Mouse (Mus musculus): ENCODE results near the gene Lrp1.
"Not testable (repeated sequence)": the region's sequence is repeated elsewhere in the genome, so short reads cannot be mapped to it uniquely, and the experiment has no call there.

Gene Lrp1

DNA sequence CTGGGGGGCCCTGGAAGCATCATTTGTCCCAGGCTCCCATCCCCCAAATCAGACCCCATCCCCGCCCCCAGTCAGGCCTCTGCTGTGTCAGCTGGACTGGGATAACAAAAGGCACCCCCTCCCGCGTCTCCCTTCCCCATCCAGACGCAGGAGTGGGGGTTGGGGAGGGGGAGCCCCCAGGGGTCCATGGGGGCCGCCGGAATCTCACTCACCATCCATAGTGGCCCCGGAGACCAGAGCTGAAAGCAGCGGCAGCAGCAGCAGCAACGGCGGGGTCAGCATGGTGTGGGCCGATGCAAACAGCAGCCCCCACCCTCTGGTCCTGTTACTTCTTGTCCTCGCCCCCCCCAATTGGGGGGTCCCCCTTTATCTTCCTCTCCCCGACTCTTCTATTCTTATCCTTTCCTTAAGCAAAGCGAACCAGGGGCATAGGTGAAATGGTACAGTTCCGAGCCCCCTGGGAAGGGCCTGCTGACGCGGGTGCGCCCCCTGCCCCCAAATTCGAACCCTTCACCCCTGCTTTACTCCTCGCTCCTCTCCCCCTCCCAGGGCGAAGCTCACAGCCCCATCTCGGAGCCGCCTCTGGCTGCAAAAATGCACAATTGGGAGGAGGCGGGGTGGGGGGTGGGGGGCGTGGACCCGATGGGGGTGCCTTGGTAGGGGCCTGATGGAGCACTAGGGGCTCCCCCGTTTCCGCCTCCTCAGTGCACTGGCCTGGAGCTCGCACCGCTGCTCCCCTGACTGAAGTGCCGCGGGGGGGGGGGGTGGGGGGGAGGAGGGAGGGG, at the start of gene Lrp1:
Gene Lrp1 (minus strand): TSS at position 743 of the 785 bp plus-strand sequence.
- DNase-seq, result peak; percentile 32

DNA sequence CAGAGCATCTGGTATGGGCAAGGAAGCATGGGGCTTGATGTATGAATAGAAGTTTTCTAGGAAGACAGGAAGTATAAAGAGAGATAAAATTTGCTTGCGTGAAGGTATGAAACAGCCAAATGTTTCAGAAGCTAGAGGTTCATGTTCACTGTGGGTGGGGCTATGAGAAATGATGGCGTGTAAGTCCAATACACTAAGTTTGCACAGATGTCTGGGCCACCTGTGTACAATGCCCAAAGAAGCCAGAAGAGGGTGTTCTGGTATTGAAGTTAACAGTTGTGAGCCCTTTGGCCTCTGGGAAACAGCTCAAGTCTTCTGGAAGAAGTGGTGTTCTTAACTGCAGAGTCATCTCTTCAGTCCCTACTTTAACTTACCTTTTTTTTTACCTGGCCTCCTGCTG, 49.2 kb upstream of the Lrp1 start:
- DNase-seq, result no peak

DNA sequence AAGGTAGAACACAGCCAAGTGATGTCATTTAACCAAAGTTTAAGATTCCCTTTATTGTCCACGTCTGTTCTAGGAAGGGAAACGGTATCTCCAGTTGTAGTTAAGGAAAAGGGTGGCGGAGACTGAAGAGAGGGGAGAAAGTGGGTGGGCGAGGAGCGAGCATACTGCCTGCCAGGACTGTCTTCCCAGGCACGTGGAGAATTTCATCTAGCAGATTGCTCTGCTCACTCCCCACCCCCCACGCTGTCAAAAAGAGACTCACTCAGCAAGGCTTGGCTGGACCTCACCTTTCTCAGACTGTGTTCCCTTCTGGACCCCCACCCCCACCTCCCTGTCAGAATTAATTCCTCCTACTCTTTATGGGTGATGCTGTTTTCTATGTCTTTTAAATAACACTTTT, 48.2 kb upstream of the Lrp1 start:
- peak; percentile 46 for DNase-seq

DNA sequence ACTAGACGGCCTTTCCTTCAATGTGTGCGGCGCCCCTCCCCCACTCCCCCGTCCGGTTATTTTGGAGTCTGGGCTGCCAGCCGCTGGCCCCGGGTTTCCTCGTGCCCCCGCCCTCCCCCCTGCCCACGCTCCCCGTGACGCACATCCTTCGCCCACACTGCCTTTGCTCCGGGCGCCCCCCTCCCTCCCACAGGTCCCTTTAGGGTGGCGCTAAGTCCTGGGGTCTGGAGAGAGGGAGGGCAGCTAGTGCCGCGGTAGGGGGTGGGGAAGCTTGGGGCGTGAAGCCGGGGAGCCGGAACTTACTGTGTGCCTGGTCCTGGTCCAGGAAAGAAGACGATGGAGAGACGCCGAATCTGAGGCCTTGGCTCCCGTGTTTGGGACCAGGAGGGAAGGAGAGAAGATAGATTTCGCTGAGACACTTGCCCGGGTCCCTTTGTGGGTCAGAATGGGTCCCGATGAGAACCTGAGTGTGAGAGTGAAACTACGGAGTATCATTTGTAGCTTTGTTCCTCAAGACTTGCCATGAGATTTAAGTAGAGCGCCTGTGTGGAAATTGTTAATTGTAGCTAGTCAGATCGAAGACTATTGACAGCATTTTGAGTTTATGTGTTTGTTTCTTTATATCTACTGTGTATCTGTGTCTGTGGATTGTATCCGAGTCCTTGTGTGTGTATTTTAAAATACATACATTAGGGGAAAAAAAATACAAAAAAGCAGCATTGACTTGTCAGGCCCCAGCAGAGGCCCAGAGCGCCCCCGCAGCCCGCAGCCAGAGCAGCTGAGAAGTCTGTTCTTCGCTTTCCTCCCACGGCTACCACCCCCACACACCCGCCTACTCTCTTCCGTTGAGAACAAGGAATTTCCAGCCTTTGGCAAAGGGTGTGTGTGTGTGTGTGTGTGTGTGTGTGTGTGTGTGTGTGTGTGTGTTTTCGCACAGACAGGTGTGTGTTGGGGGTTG, 47.4 kb upstream of the Lrp1 start, which contains the start of gene Nab2:
Gene Nab2 (minus strand): TSS at position 476 of the 958 bp plus-strand sequence.
- peak; percentile 90 for DNase-seq

DNA sequence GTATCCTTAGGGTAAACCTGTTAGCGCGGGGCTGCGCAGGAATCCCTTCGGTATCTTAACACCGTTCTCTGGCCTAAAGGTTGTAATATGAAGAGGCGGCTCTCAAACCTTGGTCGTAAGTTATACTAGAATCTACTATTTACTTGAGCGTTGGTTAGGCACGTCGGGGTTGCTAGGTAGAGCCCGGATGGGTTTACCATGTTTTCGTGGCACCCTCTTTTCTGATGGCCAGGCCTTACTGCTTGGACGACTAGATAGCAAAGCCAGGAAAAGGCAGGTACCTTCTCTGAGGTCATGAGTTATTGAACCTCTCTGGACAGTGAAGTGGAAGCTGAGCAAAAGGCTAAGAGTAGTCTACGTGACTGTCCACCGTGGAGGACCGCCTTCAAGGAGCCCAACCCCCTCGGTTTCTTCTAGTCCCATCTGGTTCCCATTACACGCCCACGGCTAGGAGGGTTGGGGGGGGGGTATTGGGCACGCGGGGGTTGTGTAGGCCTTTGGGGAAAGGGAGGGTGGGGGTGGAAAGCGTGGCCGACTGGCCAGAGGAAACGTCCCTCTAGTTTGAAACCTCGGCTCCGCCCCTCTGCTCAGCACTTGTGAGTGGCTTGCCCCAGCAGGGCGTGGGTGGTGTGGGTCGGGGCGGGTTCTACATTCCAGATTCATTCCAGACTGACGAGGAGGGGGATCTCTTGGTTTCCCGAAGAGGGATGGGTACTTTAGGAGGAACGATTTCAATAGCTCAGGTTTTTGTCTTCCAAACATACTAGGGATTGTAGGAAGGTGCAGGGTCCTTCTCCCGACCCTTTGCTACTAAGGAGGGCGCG, 46.5 kb upstream of the Lrp1 start:
- peak; percentile 70 for DNase-seq

DNA sequence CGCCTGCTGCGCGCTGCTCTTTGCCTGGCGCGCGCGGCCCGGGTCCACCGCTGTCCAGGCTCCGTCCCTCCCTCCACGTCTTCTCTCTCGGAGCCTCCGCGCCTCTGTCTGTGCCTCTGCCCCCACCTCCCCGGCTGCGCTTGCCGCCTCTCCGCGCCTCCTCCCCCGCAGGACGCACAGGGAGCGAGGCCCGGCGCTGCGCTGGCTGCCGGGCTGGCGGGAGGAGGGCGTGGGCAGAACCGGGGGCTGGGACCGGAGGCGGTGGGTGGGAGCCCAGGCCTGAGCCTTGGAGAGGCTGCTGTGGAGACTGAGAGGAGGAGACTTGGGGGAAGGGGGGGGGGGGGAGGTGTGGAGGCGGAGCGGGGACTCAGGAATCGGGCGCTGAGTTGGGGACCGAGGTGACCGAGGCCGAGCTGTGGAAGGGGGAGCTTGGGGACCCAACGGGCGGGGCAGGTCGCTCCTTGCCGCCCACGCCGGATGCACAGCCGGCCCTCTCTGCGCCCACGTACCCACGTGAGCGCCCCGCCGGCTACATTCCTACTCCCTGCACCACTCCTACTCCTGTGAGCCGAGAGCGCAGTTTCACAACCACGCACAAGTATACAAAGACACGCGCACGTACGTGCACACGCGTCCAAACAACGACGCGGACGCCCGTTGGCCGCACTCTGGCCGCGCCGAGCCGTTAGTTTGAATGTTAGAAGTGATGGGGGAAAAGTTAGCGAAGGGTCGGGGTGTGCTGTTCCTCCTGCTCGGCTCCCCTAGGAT, 45.7 kb upstream of the Lrp1 start, which contains the start of gene Nemp1:
Gene Nemp1 (plus strand): TSS at position 401 of the 768 bp plus-strand sequence.
- peak; percentile 82 for DNase-seq

DNA sequence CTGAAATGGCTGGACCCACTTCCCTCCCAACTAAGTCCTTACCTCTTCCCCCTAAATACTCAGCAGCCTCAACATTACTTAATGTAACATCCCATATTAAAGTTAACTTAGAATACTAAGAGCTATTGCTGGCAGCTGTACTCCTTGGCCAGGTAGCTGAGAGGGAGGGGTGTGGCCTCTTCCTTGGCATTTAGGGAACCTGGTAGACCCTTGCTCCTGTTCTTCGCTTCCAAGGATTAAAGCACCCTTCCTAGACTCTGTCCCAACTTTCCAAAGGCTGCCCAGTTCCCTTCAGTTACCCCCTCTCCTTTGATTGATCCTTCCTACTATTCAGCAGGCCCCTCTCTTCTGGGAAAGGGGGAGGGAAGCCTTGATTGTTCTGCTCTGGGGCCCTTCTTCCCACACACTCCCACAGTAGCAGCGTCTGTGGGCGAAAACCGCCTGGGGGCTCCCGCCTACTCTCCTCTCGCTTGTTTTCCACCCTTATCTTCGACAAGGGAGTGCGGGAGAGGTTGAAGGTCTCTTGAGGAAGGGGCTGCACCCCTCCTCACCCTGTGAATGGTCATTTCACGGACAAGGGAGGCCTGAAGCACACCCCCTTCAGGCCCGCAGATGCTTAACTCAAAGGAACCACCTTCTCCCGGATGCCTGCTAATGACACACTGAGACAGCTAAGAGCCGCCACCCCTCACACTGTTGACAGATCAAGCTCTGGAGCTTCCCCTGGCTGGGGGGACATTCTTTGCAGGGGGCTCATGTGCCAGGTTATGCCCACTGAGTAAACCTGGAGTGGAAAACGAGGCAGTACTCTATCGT, 44.6 kb upstream of the Lrp1 start:
- DNase-seq, result no peak

DNA sequence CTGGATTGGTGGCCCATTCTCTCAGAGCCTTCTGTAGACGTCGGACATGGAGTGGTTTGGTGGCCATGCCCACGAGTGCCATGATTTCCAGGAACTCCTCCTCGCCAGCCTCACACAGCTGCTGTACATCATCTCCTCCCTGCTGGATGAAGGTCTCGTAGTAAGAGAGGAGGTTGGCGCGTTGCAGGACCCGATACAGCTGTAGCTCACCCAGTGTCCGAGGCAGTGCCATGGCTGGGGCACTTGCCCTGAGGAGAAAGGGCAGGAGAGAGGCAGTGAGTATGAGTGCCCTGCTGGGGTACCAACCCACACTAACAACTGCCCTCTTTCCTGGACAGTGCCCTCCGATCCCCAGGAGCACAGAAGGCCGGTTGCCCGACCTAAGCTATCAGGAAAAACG, 43.9 kb upstream of the Lrp1 start:
- no peak for DNase-seq

DNA sequence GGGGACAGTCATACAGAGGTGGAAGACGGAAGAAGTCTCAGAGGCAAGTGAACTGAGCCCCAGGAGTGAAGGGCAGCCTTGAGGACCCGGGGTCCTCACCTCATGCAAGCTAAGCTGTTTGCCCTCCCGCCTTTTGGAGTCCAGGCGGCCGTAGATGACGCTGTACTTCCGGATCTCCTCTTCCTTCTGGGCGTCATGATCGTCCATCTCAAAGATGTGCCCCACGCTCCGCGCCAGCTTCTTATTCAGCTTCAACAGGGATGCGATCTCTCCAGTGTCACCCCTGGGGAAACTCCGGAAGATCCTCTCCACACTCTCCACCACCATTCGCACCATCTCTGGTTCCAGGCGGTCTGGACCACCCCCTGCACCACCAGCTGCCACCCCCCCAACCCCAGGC, 43.2 kb upstream of the Lrp1 start:
- no peak for DNase-seq

DNA sequence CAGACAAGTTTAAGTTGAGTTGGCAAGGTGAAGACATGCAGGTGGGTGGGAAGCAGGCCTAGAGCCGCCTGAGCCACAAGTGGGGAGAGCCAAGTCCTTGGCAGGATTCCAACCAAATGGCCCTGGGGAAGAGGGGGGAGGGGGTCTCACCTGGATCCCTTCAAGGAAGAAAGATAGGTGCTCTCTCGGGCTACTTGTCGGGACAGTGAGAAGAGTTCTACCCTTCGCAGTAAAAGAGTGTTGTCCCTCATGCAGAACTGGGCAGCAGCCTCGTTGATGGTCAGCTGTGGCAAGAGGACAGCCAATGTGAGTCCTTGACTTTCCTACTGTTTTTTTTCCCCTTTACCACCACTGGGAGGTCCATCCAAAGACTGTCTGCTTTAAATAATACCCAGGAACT, 42.6 kb upstream of the Lrp1 start:
- DNase-seq, result no peak

DNA sequence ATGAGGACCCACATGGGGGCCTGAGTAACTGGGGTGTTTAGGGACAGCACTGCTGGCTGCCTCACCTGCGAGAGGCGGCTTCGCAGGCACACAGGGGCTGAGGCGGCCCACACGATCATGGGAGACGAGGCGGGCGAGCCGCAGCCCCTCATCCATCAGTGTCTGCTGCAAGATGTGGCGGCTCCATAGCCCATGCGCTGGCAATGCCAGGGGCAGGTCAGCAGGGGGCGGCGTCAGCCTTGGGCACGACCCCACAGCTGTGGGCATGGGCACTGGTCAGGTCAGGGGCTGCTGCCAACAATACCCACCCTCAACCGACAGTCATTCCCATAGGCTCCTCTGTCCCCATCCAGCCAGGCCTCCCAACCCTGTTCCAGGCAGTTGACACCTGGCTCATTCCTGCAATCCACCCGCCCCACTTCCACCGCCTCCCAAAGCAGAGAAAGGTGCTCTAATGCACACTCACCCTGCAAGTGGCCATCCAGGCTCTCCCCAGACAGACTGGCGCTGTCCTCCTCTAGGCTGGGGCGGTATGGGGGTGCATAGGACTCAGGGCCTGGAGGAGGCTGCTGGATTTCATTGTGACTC, 41.8 kb upstream of the Lrp1 start:
- DNase-seq, result peak; percentile 72

DNA sequence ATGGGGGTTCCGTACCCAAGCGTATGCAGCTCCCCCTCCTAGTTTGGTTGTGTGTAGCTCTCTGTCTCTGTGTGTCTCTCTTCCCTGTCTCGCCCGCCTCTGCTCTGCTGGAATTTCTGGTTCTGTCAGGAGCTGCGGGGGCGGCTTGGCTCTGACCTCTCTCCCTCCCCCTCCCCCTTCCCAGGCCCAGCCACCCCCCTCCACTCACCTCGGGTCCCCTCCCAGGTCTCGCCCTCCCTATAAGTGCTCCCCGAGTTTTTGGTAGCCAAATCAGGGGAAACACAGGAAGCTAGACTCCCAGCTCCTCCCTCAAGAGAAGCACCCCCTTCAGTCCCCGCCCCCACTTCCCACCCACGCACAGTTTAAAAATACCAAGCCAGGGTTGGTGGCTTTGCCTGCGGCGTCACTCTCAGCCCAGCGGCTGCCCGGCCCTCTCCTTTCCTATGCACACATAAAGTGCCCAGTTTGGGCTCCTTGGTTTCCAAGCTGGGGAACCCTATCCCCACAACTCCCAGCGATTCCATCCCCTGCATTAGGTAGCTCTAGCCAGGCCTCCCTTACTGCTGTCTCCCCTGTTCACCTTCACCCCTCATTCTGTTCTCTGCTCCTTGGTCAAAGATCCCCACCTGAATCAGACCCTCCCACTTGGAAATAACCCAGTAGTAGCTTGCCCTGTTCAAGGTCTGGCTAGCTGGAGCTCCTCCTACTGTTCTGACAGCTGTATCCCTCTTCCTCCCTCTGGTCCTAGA, 41.1 kb upstream of the Lrp1 start:
- DNase-seq, result peak; percentile 78

DNA sequence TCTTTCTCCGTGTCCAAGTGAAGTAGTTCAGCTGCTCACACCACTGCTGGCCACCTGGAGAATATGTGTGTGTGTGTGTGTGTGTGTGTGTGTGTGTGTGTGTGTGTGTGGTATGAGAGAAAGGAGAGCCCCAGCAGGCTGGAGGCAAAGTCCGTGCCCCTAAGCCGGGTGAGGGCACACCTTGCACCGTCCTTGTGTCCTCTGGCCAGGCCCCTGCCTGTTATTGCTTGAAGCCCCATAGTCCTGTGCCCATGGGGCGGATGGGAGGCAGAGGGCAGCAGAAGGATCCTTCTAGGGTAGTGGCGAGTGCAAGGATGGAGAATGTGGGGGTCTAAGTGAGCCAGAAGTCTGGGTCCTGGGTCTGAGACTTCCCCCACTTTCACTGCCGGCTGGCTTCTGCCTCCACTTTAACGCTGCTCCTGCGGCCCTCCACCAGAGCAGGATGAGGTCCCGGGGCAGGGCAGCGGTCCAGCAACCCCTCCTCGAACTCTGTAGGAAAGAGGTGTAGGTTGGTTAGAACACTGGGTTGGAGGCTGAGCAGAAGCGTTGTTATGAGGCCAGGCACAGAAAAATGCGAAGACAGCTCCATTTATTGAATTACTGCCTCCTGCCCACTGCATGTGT, 40.5 kb upstream of the Lrp1 start:
- DNase-seq, result no peak

DNA sequence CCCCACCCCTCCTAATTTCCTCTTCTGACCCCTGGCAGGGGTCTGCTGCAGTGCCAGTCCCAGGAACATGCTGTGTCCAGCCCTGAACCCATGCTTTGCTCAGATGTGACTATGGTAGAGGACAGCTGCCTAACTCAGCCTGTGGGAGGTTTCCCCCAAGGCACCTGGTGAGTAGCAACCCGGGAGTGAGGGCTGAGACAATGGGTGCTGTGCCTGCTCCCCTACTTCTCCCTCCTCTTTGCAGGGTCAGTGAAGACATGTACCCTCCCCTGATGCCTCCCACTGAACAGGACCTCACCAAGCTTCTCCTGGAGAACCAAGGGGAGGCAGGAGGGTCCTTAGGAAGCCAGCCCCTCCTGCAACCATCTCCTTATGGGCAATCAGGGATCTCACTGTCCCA, 38.6 kb upstream of the Lrp1 start:
- DNase-seq, result no peak

DNA sequence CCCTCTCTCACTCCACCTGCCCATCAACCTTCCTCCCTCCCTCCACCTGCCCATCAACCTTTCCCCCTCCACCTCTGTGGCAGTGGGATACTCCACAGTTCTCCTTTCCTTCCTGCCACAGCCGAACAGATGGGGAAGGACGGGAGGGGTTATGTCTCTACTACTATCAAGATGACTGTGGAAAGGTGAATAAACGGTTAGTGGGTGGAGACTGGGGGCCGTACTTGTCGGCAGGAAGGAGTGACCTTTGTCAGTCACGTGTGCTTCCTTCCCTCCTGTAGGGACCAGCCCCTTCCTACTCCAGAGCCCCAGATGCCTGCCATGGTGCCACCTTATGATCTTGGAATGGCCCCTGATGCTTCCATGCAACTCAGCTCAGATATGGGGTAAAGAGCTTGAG, 37.1 kb upstream of the Lrp1 start:
- DNase-seq, result no peak

DNA sequence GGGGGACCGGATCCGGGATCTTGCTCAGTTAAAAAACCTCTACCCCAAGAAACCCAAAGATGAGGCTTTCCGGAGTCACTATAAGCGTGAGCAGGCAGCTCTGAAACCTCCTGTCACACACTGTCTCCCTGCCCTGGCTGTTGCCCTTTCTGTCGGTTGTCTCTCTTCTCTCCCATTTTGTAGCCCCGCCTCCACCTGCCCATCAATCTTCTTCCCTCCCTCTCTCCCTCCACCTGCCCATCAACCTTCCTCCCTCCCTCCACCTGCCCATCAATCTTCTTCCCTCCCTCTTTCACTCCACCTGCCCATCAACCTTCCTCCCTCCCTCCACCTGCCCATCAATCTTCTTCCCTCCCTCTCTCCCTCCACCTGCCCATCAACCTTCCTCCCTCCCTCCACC, 36.7 kb upstream of the Lrp1 start:
- not testable (repeated sequence) for DNase-seq

DNA sequence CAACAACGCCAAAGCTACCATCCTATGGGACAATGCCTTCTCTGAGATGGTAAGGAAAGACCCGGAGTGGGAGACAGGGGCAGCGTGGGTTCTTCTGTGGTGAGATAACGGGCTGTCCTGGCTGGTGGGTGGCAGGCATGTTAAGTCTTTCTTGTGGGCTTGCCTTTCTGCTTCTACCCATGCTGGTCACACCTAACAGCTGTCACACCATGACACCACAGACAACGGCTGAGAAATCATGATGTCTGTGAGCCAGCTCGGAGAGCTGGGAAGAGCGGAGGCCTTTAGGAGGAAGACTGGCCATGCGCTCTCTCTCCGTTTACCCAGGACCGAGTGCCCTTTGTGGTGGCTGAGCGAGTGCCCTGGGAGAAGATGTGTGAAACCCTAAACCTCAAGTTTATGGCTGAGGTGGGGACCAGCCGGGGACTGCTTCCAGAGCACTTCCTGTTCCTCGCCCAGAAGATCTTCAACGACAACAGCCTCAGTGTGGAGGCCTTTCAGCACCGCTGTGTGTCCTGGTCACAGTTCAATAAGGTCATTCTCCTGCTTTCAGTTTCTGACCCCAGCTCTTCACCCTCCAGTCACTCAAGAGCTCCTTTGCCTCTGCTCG, 34.1 kb upstream of the Lrp1 start:
- no peak for DNase-seq

DNA sequence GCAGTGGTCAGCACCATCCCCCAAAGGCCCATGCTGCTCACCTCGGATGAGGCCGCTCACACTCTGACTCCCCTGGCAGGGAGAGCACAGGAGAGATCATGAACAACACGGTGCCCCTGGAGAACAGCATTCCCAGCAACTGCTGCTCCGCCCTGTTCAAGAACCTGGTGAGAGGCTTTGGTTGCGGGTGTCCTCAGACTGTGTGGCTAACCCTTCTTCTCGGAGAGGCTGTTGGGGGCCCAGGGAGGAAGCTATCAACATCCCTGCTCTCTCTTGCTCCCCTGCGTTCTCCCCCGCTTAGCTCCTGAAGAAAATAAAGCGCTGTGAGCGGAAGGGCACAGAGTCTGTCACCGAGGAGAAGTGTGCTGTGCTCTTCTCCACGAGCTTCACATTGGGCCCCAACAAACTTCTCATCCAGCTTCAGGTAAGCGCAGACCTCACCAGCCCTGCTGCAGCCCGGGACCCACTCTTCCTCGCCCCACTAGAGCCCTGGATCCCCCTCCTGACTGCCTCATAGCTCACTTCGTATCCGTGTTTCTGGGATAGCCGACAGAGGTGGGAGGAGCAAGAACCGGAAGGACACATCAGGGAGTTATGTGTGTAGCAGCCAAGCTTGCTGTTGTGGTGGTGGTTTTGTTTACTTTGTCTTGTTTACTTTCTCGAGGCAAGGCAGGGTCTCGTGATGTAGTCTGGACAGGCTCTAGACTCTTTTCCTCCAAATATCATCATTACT, 32.1 kb upstream of the Lrp1 start:
- no peak for DNase-seq
